Mouse (Mus musculus): ENCODE measurements around the gene Mpst. TPM values are rescaled to one million over a fixed set of nuclear protein-coding genes. Genes with fewer than 3 reads are reported as not detected.

The Mpst gene
- polyA plus RNA-seq, 1 experiment from 2014 or later: 2.0 TPM

DNA sequence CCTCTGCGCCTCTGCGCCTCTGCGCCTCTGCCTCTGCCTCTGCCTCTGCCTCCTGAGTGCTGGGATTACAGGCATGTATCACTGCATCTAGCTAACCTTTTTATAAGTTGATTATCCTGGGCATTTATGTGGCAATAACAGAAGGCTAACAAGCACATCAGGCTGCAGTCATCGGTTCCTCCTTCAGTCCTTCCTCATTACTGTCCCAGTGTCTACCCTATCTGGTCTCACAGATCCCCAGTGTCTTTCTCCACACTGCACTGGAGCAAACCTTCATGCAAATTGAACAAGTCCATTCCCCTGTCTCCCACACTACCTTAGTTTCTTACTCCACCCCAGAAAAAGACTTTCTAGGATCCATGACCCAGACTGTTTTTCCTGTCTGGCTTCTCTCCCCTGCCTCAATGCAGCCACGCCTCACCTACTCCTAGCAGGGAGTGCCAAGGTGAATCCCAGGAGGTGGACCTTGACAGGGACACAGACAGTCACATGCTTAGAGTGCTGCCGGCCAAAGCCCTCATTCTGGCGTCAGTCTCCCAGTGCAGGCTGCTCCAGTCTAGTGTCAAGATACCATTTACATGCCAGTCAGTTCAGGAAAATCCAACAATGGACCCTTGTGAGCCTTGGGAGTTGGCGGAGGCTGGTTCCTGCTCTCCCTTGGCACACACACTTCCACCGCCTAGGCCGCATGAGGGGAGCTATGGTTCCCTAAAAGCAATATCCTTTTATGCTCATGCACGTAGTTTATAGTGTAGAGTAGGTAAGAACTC is 22.6 kb upstream of the Mpst start:
- H3K27ac ChIP-seq: 0 out of 2 replicates have a peak overlapping the region, but pooled peaks have one; percentile 10
- DNase-seq (ENCODE audit: extremely low spot score, low spot score): no peak
- 84% methylated on average over 11 of the region's 11 CpGs for WGBS

DNA sequence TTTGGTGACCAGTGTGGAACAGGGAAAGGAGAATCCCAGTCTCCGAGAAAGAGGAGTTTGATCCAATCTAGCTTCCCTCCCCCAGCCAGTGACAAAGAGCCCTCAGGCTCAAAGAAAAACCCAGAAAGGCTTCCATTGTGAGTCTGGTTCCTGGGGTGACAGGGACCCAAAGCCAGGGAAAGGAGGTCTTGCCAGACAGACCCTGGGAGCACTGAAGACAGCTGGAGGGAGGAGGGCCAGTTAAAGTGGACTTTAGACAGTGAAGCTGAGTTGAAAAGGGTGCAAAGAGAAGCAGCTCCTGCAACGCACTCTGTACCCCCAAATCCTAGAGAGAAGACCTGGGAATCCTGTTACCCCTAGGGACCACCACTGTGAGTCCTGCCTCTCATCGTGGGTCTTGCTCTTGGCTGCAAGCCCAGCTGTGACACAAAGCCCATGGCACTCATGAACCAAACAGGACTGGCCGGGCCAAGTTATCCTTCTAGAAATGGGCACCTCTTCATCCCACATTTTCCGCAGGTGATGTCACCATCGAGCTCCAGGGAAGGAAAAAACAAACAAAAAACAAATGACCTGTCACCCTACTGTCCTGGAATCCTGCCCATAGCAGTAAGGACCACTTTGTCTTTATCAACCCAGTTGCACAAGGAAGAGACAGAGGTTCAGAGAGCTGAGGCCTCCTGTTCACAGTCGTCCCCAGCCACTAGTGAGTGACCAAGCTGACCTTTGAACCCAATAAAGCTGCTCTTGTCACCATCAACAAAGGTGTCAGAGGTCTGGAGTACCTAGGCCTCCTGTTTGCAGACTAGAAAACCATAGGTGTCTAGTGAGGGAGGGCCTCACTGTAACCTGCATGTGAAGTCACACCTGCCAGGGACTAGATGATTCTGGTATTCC is 21.7 kb upstream of the Mpst start:
- 85% methylated on average over 7 of the region's 7 CpGs for WGBS
- H3K36me3 ChIP-seq (replicated peaks): no peaks in the 10 kb centered on the region
- no peaks in the 10 kb centered on the region for H3K27me3 ChIP-seq (ENCODE audit: poor library complexity, severe bottlenecking)
- peaks cover 3% of the 10 kb centered on the region; the same call in 1 of the 2 replicates for H3K4me1 ChIP-seq
- DNase-seq (ENCODE audit: extremely low spot score, low spot score): no peak
- H3K9me3 ChIP-seq: no peaks in the 10 kb centered on the region
- H3K4me3 ChIP-seq: no peak overlapping the region
- 0 out of 2 replicates have a peak overlapping the region, but pooled peaks have one; percentile 10 for H3K27ac ChIP-seq

More for the DNA sequence above, 22.6 kb upstream of the Mpst start:
- Histone ChIP-seq H3K4me1 (peaks cover 3% of the 10 kb centered on the region; the same call in 1 of the 2 replicates), H3K36me3 (replicated peaks) (no peaks in the 10 kb centered on the region), H3K27me3 (ENCODE audit: poor library complexity, severe bottlenecking) (no peaks in the 10 kb centered on the region), H3K4me3 (no peak overlapping the region), H3K9me3 (no peaks in the 10 kb centered on the region)

DNA sequence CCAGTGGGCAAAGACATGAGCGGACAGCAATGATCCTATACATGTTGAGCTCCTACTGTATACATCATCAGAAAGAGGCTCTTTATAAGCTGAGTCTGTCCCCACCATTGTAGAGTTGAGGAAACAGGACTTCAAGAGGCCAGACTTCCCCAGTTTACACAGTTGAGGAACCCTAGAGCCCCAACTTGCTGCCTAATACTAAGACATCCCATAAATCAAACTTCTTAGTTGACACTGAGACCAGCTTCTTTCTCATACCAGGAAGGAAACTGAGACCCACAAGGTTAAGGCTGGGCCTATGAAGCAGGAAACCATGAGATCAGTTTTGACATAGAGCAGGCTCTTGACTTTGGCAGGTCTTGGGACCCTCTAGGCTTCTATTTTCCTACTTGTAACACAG is 20.7 kb upstream of the Mpst start:
- Histone ChIP-seq H3K36me3 (replicated peaks) (no peaks in the 10 kb centered on the region), H3K27me3 (ENCODE audit: poor library complexity, severe bottlenecking) (no peaks in the 10 kb centered on the region), H3K9me3 (no peaks in the 10 kb centered on the region), H3K4me1 (peaks cover 3% of the 10 kb centered on the region; the same call in 1 of the 2 replicates), H3K27ac (no peak overlapping the region), H3K4me3 (no peak overlapping the region)
- no peak for DNase-seq (ENCODE audit: extremely low spot score, low spot score)
- WGBS: 89% methylated on average over 1 of the region's 1 CpGs

DNA sequence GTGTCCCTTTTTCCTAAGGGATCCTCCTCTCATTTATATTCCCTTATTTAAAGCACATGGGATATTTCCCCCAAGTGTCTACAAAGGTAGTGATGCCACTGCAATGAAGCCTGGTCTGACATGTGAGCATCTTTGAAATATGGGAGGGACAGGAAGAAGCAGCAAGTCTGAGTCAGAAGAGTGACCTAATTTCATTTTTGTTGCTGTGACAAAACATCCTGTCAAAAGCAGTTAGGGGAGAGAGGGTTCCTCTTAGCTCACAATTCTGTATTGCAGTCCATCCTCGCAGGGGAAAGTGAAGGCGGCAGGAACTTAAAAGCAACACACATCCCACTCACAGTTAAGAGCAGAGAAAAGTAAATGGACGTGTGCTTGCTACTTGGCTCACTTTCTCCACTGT is 15.4 kb upstream of the Mpst start:
- Histone ChIP-seq H3K36me3 (replicated peaks) (no peaks in the 10 kb centered on the region), H3K4me1 (peaks cover 4% of the 10 kb centered on the region), H3K4me3 (no peak overlapping the region), H3K9me3 (no peaks in the 10 kb centered on the region), H3K27ac (no peak overlapping the region), H3K27me3 (ENCODE audit: poor library complexity, severe bottlenecking) (no peaks in the 10 kb centered on the region)
- no peak for DNase-seq (ENCODE audit: extremely low spot score, low spot score)
- 81% methylated on average over 3 of the region's 3 CpGs for WGBS

DNA sequence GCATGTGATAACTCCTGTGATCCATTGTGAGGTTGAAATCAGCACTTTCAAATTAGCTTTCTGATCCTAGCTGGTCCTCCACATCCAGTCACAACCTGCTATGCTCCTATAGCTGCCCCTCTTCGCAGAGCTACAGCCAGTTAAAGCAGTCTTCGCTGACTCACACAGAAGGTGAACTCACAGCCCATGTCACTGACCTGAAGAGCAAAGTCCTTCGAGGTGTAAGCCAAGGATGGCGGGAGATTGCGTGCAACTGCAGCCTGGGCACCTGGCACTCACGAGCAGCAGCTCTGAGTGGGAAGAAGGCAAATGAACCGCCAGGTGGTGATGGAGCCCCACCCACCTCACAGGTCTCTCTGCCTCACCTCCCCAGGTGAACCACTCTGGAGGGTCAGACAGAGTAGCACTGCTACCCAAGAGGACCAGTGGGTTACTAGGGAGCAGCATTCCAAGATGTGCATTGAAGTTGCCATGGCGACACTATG is 10.7 kb upstream of the Mpst start, which contains the start of gene Tex33:
Gene Tex33, minus strand, starts transcription at position 435 of the 485 bp plus-strand sequence.
- 85% methylated on average over 8 of the region's 8 CpGs for WGBS

DNA sequence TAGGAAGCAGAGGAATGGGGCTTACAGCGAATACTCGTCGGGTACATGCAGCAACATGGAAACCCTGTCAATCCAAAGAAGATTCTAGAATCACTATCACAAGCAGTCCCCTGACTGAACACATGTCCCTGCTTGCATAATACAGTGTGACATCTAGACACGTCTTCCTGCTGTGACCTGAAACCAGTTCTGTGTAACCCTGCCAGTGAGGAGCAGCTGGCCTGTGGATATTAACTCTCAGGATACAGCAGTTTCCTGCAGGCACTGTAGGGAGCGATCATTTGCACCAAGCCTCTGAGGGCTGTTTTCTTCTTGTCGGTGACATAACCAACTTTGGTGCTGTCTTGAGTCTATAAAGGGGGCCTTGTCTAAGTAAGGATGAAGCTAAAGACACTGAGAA is 4.9 kb upstream of the Mpst start:
- 89% methylated on average over 6 of the region's 6 CpGs for WGBS
- Histone ChIP-seq H3K27me3 (ENCODE audit: poor library complexity, severe bottlenecking) (no peaks in the 10 kb centered on the region; the same call in 1 of the 2 replicates), H3K4me3 (no peak overlapping the region), H3K9me3 (no peaks in the 10 kb centered on the region), H3K27ac (no peak overlapping the region), H3K36me3 (replicated peaks) (no peaks in the 10 kb centered on the region), H3K4me1 (peaks cover 43% of the 10 kb centered on the region)
- no peak for DNase-seq (ENCODE audit: extremely low spot score, low spot score)

More for the DNA sequence above, 10.7 kb upstream of the Mpst start, which contains the start of gene Tex33:
- no peaks in the 10 kb centered on the region for H3K36me3 ChIP-seq (replicated peaks)
- H3K4me1 ChIP-seq: peaks cover 7% of the 10 kb centered on the region
- H3K4me3 ChIP-seq: no peak within 1 kb of the TSS
- H3K27me3 ChIP-seq (ENCODE audit: poor library complexity, severe bottlenecking): no peaks in the 10 kb centered on the region
- DNase-seq (ENCODE audit: extremely low spot score, low spot score): no peak
- H3K27ac ChIP-seq: no peak within 1 kb of the TSS
- H3K9me3 ChIP-seq: no peaks in the 10 kb centered on the region

DNA sequence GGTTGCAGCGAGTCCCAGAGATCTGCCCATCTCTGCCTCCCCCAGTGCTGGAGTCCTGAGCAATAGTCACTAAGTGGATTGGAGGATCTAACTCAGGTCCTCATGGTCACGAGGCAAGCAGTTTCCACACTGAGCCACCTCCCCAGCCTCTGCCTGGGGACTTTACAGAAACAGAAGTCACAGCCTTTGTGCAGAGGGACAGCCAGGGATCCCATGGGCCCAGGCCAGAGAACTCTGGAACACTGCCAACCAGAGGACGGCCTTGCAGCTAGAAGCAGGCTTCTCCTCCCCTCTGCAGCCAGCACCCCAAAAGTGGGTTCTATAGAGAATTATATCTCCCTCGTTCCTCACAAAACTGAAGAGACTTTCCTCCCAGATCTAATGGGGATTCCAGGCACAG is 4.3 kb upstream of the Mpst start:
- H3K27ac ChIP-seq: no peak overlapping the region
- no peaks in the 10 kb centered on the region for H3K36me3 ChIP-seq (replicated peaks)
- H3K27me3 ChIP-seq (ENCODE audit: poor library complexity, severe bottlenecking): no peaks in the 10 kb centered on the region; the same call in 1 of the 2 replicates
- DNase-seq (ENCODE audit: extremely low spot score, low spot score): no peak
- peaks cover 49% of the 10 kb centered on the region for H3K4me1 ChIP-seq
- H3K4me3 ChIP-seq: no peak overlapping the region
- WGBS: 82% methylated on average over 4 of the region's 4 CpGs
- no peaks in the 10 kb centered on the region for H3K9me3 ChIP-seq

DNA sequence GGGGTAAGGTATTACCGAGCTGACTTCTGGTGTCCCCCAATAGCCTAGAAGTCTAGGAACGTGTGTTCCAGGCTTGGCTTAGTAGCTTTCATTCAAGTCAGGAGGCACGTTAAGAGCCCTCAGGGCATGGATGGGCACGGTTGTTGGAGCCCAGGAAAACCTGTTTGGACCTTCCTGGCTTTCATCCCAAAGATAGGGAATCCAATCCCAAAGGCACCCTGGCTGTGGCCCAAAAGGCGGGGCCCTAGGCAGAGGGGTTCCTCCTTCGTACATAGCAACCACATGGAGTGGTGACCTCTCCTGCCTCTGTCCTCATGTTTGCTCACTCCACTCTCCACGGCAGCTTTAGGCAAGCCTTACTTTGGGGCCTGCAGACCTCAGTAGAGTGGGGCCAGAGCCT is 3.8 kb upstream of the Mpst start:
- DNase-seq (ENCODE audit: extremely low spot score, low spot score): no peak
- Histone ChIP-seq H3K9me3 (no peaks in the 10 kb centered on the region), H3K4me3 (no peak overlapping the region), H3K4me1 (peaks cover 54% of the 10 kb centered on the region), H3K36me3 (replicated peaks) (no peaks in the 10 kb centered on the region), H3K27ac (no peak overlapping the region), H3K27me3 (ENCODE audit: poor library complexity, severe bottlenecking) (peaks cover 1% of the 10 kb centered on the region; the same call in 1 of the 2 replicates)
- 82% methylated on average over 7 of the region's 7 CpGs for WGBS

DNA sequence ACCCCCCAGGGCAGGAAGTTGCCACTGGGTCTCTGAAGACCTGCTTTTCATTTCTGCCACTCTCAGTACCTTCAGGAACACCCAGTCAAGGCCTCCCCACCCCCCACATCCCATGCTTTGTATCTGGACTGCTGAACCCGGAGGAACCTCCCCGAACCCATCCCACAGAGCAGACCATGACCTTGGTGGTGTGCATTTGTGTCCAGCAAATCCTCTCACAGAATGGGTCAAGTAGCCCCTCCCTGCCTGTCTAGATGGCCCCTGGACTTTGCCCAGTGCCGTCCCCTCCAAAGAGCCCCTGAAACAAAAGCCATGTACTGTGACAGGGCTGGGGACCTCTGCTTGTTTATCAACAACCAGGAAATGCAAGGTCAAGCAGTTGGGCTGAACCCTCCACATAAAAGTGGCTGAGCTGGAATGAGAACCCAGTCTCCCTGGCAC is 2.9 kb upstream of the Mpst start:
- Histone ChIP-seq H3K9me3 (no peaks in the 10 kb centered on the region), H3K4me3 (no peak overlapping the region), H3K4me1 (peaks cover 63% of the 10 kb centered on the region), H3K27ac (peak overlapping the region; percentile 37), H3K36me3 (replicated peaks) (no peaks in the 10 kb centered on the region), H3K27me3 (ENCODE audit: poor library complexity, severe bottlenecking) (peaks cover 10% of the 10 kb centered on the region)
- DNase-seq (ENCODE audit: extremely low spot score, low spot score): no peak
- 62% methylated on average over 3 of the region's 3 CpGs for WGBS

DNA sequence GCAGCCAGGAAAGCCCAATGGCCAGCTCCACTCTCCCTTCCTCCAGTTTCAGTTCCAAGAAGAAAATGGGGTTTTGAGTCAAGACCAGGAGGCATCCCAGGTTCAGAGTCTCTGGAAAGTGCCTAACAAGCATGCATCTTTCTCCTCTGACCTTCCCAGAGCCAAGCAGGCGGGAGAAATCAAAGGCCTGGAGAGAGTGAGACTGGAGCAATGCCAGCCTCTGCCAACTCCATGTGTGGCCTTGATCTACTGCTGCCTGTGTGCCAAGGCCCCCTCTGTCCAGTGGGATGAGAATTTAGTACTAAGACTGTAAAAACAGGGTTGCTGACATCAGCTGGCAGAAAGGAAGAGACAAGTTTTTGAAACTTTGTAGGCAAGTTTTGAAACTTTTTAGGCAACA is 2.3 kb upstream of the Mpst start:
- WGBS: 87% methylated on average over 1 of the region's 1 CpGs
- Histone ChIP-seq H3K27ac (0 out of 2 replicates have a peak overlapping the region, but pooled peaks have one; percentile 37), H3K4me1 (peaks cover 69% of the 10 kb centered on the region), H3K36me3 (replicated peaks) (no peaks in the 10 kb centered on the region), H3K9me3 (no peaks in the 10 kb centered on the region), H3K27me3 (ENCODE audit: poor library complexity, severe bottlenecking) (peaks cover 16% of the 10 kb centered on the region), H3K4me3 (no peak overlapping the region)
- no peak for DNase-seq (ENCODE audit: extremely low spot score, low spot score)

DNA sequence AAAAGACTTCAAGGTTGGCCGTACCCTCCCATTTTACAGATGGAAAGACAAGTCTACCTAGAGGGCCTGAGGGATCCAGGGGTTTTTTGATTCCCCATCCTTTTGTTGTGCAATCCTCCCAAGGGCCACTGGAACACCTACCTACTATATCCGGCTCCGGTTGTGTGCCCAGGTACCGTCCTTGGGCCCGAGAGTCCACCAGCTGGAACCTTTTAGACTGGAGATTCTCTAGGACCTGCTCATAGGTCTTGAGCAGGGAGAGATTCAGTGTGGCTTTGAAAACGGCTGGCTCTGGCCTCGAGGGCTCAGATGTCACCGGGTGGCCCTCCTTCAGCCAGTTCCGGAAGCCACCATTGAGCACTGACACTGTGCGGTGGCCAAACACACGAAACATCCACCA is 1.1 kb upstream of the Mpst start:
- DNase-seq (ENCODE audit: extremely low spot score, low spot score): no peak
- 54% methylated on average over 11 of the region's 11 CpGs for WGBS
- H3K27ac ChIP-seq: peak overlapping the region; percentile 96
- no peaks in the 10 kb centered on the region for H3K36me3 ChIP-seq (replicated peaks)
- H3K9me3 ChIP-seq: no peaks in the 10 kb centered on the region
- peak overlapping the region; percentile 77 for H3K4me3 ChIP-seq
- peaks cover 28% of the 10 kb centered on the region for H3K27me3 ChIP-seq (ENCODE audit: poor library complexity, severe bottlenecking)
- peaks cover 80% of the 10 kb centered on the region for H3K4me1 ChIP-seq

DNA sequence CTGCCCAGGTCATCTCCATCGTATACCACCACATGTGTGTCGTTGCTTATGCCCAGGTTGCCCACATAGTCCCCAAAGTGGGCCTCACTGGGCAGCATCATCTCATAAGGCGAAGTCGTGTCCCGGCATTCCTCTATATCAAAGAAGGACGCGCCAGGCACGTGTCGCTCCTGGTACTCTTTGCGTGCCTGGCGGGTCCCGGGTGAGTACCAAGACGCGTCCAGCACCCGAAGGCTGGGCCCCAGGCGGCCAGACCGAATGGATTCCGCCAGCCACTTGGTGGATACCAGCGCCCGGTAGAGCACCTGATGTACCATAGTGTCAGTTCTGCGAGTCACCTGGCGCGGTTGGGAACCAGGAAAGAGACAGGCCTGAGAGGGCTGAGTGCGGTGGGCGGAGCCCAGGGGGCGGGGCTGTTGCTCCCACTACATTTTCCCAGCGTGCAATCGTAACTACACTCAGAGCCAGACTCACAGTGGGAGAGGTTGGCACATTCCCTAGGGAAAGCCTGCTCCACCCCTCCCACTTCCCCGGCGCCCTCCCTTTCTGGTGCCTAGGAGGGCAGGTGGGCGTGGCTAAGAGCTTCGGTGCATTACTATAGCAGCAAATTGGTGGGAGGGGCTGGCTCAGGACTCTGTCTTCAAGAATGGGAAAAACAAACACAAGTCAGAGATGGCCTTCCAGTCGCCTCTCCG is 552 bp upstream of the Mpst start, which contains the start of gene Tst:
Gene Tst, minus strand, starts transcription at position 391 of the 695 bp plus-strand sequence.
- Histone ChIP-seq H3K36me3 (replicated peaks) (no peaks in the 10 kb centered on the region), H3K4me1 (peaks cover 86% of the 10 kb centered on the region), H3K27me3 (ENCODE audit: poor library complexity, severe bottlenecking) (peaks cover 34% of the 10 kb centered on the region), H3K4me3 (peak within 1 kb of the TSS; percentile 77), H3K9me3 (no peaks in the 10 kb centered on the region), H3K27ac (peak within 1 kb of the TSS; percentile 96)
- peak; percentile 79 for DNase-seq (ENCODE audit: extremely low spot score, low spot score)
- 2% methylated on average over 34 of the region's 34 CpGs for WGBS

Data from forebrain, embryonic 10.5 days (tissue).